Mouse (Mus musculus): Measurements from ENCODE around the gene Timm10. TPM values are rescaled to one million over a fixed set of nuclear protein-coding genes. Genes with fewer than 3 reads are reported as not detected.
A peak's percentile ranks its signal among the peaks of the same experiment; 100 is the strongest.

Timm10 gene
- total and polyA plus RNA-seq, 2 experiments from 2014 or later: 62.5 to 85.0 TPM

- H3K9ac ChIP-seq (replicated peaks; ENCODE audit: low read length, poor library complexity, severe bottlenecking): no peak overlapping the region
- no peak overlapping the region for H3K4me3 ChIP-seq (ENCODE audit: low read depth, low read length)
- H3K9me3 ChIP-seq (ENCODE audit: low read length): no peaks in the 10 kb centered on the region
- DNase-seq (ENCODE audit: low spot score) (no peak), ATAC-seq (ENCODE audit: low FRiP score) (no peak)
- no peak overlapping the region for H3K27ac ChIP-seq (ENCODE audit: low read depth, low read length)
- no peak overlapping the region for H3K4me2 ChIP-seq (ENCODE audit: low read depth, low read length, poor library complexity, severe bottlenecking)
- peaks cover 57% of the 10 kb centered on the region for H3K27me3 ChIP-seq (ENCODE audit: insufficient read depth, low read length)
- H3K4me1 ChIP-seq (ENCODE audit: insufficient read depth, low read length): no peaks in the 10 kb centered on the region
- no peak for TF ChIP-seq CTCF (IDR thresholded peaks at IDR 0.05)
- 63% methylated on average over 2 of the region's 2 CpGs for WGBS
- H3K36me3 ChIP-seq (ENCODE audit: insufficient read depth, low read length): no peaks in the 10 kb centered on the region
These were observed 42.2 kb downstream of the Timm10 start for GRCm38 (mm10) chr2:84868977-84869376.

GRCm38 (mm10) chr2:84870623-84871160 is 43.9 kb downstream of the Timm10 start:
- no peak overlapping the region for H3K4me2 ChIP-seq (ENCODE audit: low read depth, low read length, poor library complexity, severe bottlenecking)
- ATAC-seq (ENCODE audit: low FRiP score) (no peak), DNase-seq (ENCODE audit: low spot score) (no peak)
- H3K4me3 ChIP-seq (ENCODE audit: low read depth, low read length): no peak overlapping the region
- H3K4me1 ChIP-seq (ENCODE audit: insufficient read depth, low read length): no peaks in the 10 kb centered on the region
- WGBS: 72% methylated on average over 4 of the region's 4 CpGs
- no peaks in the 10 kb centered on the region for H3K36me3 ChIP-seq (ENCODE audit: insufficient read depth, low read length)
- H3K9ac ChIP-seq (replicated peaks; ENCODE audit: low read length, poor library complexity, severe bottlenecking): no peak overlapping the region
- H3K27ac ChIP-seq (ENCODE audit: low read depth, low read length): no peak overlapping the region
- peaks cover 62% of the 10 kb centered on the region for H3K27me3 ChIP-seq (ENCODE audit: insufficient read depth, low read length)
- TF ChIP-seq CTCF (IDR thresholded peaks at IDR 0.05): peak; percentile 45
- no peaks in the 10 kb centered on the region for H3K9me3 ChIP-seq (ENCODE audit: low read length)

- 2% methylated on average over 63 of the region's 78 CpGs for WGBS
- ATAC-seq (ENCODE audit: low FRiP score) (peak; percentile 72), DNase-seq (ENCODE audit: low spot score) (no peak)
- H3K4me2 ChIP-seq (ENCODE audit: low read depth, low read length, poor library complexity, severe bottlenecking): peak overlapping the region; percentile 84
- H3K9me3 ChIP-seq (ENCODE audit: low read length): no peaks in the 10 kb centered on the region
- H3K36me3 ChIP-seq (ENCODE audit: insufficient read depth, low read length): no peaks in the 10 kb centered on the region
- H3K27ac ChIP-seq (ENCODE audit: low read depth, low read length): no peak overlapping the region
- no peak for TF ChIP-seq CTCF (IDR thresholded peaks at IDR 0.05)
- H3K4me1 ChIP-seq (ENCODE audit: insufficient read depth, low read length): no peaks in the 10 kb centered on the region
- H3K27me3 ChIP-seq (ENCODE audit: insufficient read depth, low read length): peaks cover 59% of the 10 kb centered on the region
- peak overlapping the region; percentile 52 for H3K4me3 ChIP-seq (ENCODE audit: low read depth, low read length)
- peak overlapping the region; percentile 64 for H3K9ac ChIP-seq (replicated peaks; ENCODE audit: low read length, poor library complexity, severe bottlenecking)
These were observed 45.4 kb downstream of the Timm10 start for GRCm38 (mm10) chr2:84872105-84872716.

GRCm38 (mm10) chr2:84875842-84876241 is 49.0 kb downstream of the Timm10 start:
- no peak overlapping the region for H3K27ac ChIP-seq (ENCODE audit: low read depth, low read length)
- H3K4me2 ChIP-seq (ENCODE audit: low read depth, low read length, poor library complexity, severe bottlenecking): no peak overlapping the region
- peaks cover 37% of the 10 kb centered on the region; the same call in 1 of the 2 replicates for H3K27me3 ChIP-seq (ENCODE audit: insufficient read depth, low read length)
- no peaks in the 10 kb centered on the region for H3K4me1 ChIP-seq (ENCODE audit: insufficient read depth, low read length)
- no peak overlapping the region for H3K4me3 ChIP-seq (ENCODE audit: low read depth, low read length)
- H3K36me3 ChIP-seq (ENCODE audit: insufficient read depth, low read length): no peaks in the 10 kb centered on the region
- no peak for DNase-seq (ENCODE audit: low spot score)
- no peak overlapping the region for H3K9ac ChIP-seq (replicated peaks; ENCODE audit: low read length, poor library complexity, severe bottlenecking)
- no peak for TF ChIP-seq CTCF (IDR thresholded peaks at IDR 0.05)
- no peaks in the 10 kb centered on the region for H3K9me3 ChIP-seq (ENCODE audit: low read length)
- 69% methylated on average over 6 of the region's 6 CpGs for WGBS
- no peak for ATAC-seq (ENCODE audit: low FRiP score)

Other genes with a start within 250 kb of the Timm10 start
- gene Ctnnd1, start 176.2 kb upstream of the Timm10 start, total RNA-seq (2014; rRNA removed): 81.1 and 82.9 TPM in 2 replicates
- 13.7 and 15.8 TPM in 2 replicates for gene Ctnnd1, start 176.2 kb upstream of the Timm10 start, polyA plus RNA-seq (2015; fragmentation: Nextera tagmentation; extraction: Ambion mirVana)
- gene Btbd18, start 167.9 kb upstream of the Timm10 start, total RNA-seq (2014; rRNA removed): not detected in 2 replicates
- 0.27 and 0.35 TPM in 2 replicates for gene Btbd18, start 167.9 kb upstream of the Timm10 start, polyA plus RNA-seq (2015; fragmentation: Nextera tagmentation; extraction: Ambion mirVana)
- 180 and 269 TPM in 2 replicates for gene Selenoh, start 156.2 kb upstream of the Timm10 start, total RNA-seq (2014; rRNA removed)
- 210 and 211 TPM in 2 replicates for gene Selenoh, start 156.2 kb upstream of the Timm10 start, polyA plus RNA-seq (2015; fragmentation: Nextera tagmentation; extraction: Ambion mirVana)
- gene Gm28635, start 149.0 kb upstream of the Timm10 start, total RNA-seq (2014; rRNA removed): not detected in 2 replicates
- gene Gm28635, start 149.0 kb upstream of the Timm10 start, polyA plus RNA-seq (2015; fragmentation: Nextera tagmentation; extraction: Ambion mirVana): not detected in 2 replicates
- 43.0 and 45.3 TPM in 2 replicates for gene Med19, start 148.6 kb upstream of the Timm10 start, total RNA-seq (2014; rRNA removed)
- gene Med19, start 148.6 kb upstream of the Timm10 start, polyA plus RNA-seq (2015; fragmentation: Nextera tagmentation; extraction: Ambion mirVana): 47.4 and 49.5 TPM in 2 replicates
- 149 and 154 TPM in 2 replicates for gene Tmx2, start 147.9 kb upstream of the Timm10 start, total RNA-seq (2014; rRNA removed)
- gene Tmx2, start 147.9 kb upstream of the Timm10 start, polyA plus RNA-seq (2015; fragmentation: Nextera tagmentation; extraction: Ambion mirVana): 303 and 328 TPM in 2 replicates
- gene Zdhhc5, start 111.8 kb upstream of the Timm10 start, total RNA-seq (2014; rRNA removed): 39.0 and 39.4 TPM in 2 replicates
- gene Zdhhc5, start 111.8 kb upstream of the Timm10 start, polyA plus RNA-seq (2015; fragmentation: Nextera tagmentation; extraction: Ambion mirVana): 14.5 and 17.9 TPM in 2 replicates
- gene Clp1, start 99.6 kb upstream of the Timm10 start, total RNA-seq (2014; rRNA removed): 12.6 TPM in 2 replicates
- gene Clp1, start 99.6 kb upstream of the Timm10 start, polyA plus RNA-seq (2015; fragmentation: Nextera tagmentation; extraction: Ambion mirVana): 12.5 and 13.4 TPM in 2 replicates
- 12.9 and 15.0 TPM in 2 replicates for gene Ypel4, start 92.9 kb upstream of the Timm10 start, total RNA-seq (2014; rRNA removed)
- gene Ypel4, start 92.9 kb upstream of the Timm10 start, polyA plus RNA-seq (2015; fragmentation: Nextera tagmentation; extraction: Ambion mirVana): 14.3 and 14.7 TPM in 2 replicates
- gene Gm19426, start 83.3 kb upstream of the Timm10 start, total RNA-seq (2014; rRNA removed): 0.88 and 1.1 TPM in 2 replicates
- gene Gm19426, start 83.3 kb upstream of the Timm10 start, polyA plus RNA-seq (2015; fragmentation: Nextera tagmentation; extraction: Ambion mirVana): 2.1 and 2.4 TPM in 2 replicates
- 19.9 and 20.9 TPM in 2 replicates for gene Serping1, start 51.6 kb upstream of the Timm10 start, total RNA-seq (2014; rRNA removed)
- 30.6 and 31.9 TPM in 2 replicates for gene Serping1, start 51.6 kb upstream of the Timm10 start, polyA plus RNA-seq (2015; fragmentation: Nextera tagmentation; extraction: Ambion mirVana)
- gene Ube2l6, start 28.2 kb upstream of the Timm10 start, total RNA-seq (2014; rRNA removed): 14.0 and 16.5 TPM in 2 replicates
- gene Ube2l6, start 28.2 kb upstream of the Timm10 start, polyA plus RNA-seq (2015; fragmentation: Nextera tagmentation; extraction: Ambion mirVana): 14.2 and 15.1 TPM in 2 replicates
- not detected in 2 replicates for gene Smtnl1, start 4.3 kb upstream of the Timm10 start, total RNA-seq (2014; rRNA removed)
- not detected in 2 replicates for gene Smtnl1, start 4.3 kb upstream of the Timm10 start, polyA plus RNA-seq (2015; fragmentation: Nextera tagmentation; extraction: Ambion mirVana)
- 0.99 and 1.8 TPM in 2 replicates for gene Slc43a1, start 11.9 kb downstream of the Timm10 start, total RNA-seq (2014; rRNA removed)
- gene Slc43a1, start 11.9 kb downstream of the Timm10 start, polyA plus RNA-seq (2015; fragmentation: Nextera tagmentation; extraction: Ambion mirVana): 0.34 and 0.46 TPM in 2 replicates
- gene Rtn4rl2, start 59.7 kb downstream of the Timm10 start, total RNA-seq (2014; rRNA removed): 7.7 and 11.4 TPM in 2 replicates
- 6.3 and 6.5 TPM in 2 replicates for gene Rtn4rl2, start 59.7 kb downstream of the Timm10 start, polyA plus RNA-seq (2015; fragmentation: Nextera tagmentation; extraction: Ambion mirVana)
- 1.7 and 2.0 TPM in 2 replicates for gene Slc43a3, start 109.6 kb downstream of the Timm10 start, total RNA-seq (2014; rRNA removed)
- gene Slc43a3, start 109.6 kb downstream of the Timm10 start, polyA plus RNA-seq (2015; fragmentation: Nextera tagmentation; extraction: Ambion mirVana): 1.9 and 2.0 TPM in 2 replicates
- gene Prg2, start 153.5 kb downstream of the Timm10 start, total RNA-seq (2014; rRNA removed): not detected in 2 replicates
- not detected in 2 replicates for gene Prg2, start 153.5 kb downstream of the Timm10 start, polyA plus RNA-seq (2015; fragmentation: Nextera tagmentation; extraction: Ambion mirVana)
- not detected in 2 replicates for gene Prg3, start 161.2 kb downstream of the Timm10 start, total RNA-seq (2014; rRNA removed)
- not detected in 2 replicates for gene Prg3, start 161.2 kb downstream of the Timm10 start, polyA plus RNA-seq (2015; fragmentation: Nextera tagmentation; extraction: Ambion mirVana)
- 137 and 153 TPM in 2 replicates for gene Ssrp1, start 210.2 kb downstream of the Timm10 start, total RNA-seq (2014; rRNA removed)
- gene Ssrp1, start 210.2 kb downstream of the Timm10 start, polyA plus RNA-seq (2015; fragmentation: Nextera tagmentation; extraction: Ambion mirVana): 123 TPM in 2 replicates
- gene P2rx3, start 210.5 kb downstream of the Timm10 start, total RNA-seq (2014; rRNA removed): 0.14 and 2.7 TPM in 2 replicates
- gene P2rx3, start 210.5 kb downstream of the Timm10 start, polyA plus RNA-seq (2015; fragmentation: Nextera tagmentation; extraction: Ambion mirVana): 0.48 and 0.88 TPM in 2 replicates
- gene Tnks1bp1, start 221.0 kb downstream of the Timm10 start, total RNA-seq (2014; rRNA removed): 86.8 and 102 TPM in 2 replicates
- 18.0 and 18.8 TPM in 2 replicates for gene Tnks1bp1, start 221.0 kb downstream of the Timm10 start, polyA plus RNA-seq (2015; fragmentation: Nextera tagmentation; extraction: Ambion mirVana)

Measured in midbrain, postnatal 0 days (tissue).